Mouse (Mus musculus): ENCODE measurements around the gene Pom121.
A peak's percentile ranks its signal among the peaks of the same experiment; 100 is the strongest.
"Not testable (repeated sequence)": the region's sequence is repeated elsewhere in the genome, so short reads cannot be mapped to it uniquely, and the experiment has no call there.

Gene Pom121

DNA sequence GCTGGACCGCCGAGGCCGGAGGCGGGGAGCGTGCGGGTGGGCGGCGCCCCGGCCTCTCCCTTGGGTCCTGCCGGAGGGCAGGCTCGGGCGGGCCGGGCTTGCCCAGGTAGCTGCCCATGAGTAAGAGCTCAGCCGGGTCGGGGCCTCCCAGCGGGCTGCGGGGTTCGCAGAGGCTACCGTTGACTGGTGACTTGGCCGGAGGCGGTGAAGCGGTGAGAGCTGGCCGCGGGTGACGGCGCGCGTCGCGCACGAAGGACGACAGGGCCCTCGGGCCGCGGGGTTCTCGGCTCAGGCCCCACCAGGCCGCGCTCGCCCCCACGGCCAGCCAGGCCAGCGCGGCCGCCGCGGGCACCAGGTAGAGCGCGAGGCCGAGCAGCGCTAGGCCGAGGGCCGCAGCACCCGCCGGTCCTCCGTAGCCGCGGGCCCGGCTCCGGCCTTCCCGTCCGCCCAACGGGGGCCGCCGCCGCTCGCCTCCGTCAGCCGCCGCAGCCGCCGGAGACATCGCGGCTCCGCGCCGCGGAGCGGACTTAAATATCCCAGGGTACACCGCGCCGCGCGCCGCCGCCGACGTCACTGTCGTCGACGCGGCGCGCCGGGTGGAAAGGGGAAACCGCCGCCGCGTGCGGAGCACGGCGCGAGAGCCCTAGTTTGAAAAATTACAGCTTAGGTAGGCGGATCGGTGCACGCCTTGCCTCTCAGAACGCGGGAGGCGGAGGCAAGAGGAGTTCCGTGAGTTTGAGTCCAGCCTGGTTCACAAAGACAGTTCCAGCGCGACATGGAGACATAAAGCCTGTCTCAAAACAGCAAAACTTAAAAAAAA is at the start of gene Pom121:
Gene Pom121 (minus strand): TSS at position 543 of the 820 bp plus-strand sequence.
- DNase-seq (ENCODE audit: low spot score), result peak; percentile 53

DNA sequence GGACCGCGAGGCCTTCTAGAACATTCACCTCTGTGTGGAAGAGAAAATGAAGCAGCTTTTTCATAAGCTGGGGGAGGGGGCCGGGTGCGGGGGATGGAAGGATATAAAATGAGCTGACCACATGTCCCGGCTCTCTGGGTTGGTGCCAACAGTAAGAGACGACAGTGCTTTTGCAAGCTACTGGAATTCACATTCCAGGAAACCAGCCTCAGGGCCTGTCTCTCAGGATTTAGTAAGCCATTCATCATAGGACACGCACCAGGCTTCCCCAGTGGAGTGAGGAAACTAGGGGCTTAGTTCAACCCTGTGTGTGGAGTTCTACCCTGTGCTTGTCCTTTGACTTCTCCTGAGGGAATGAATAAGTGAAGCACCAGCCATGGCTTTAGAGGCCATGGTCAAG is 48.1 kb upstream of the Pom121 start:
- DNase-seq (ENCODE audit: low spot score), result no peak

DNA sequence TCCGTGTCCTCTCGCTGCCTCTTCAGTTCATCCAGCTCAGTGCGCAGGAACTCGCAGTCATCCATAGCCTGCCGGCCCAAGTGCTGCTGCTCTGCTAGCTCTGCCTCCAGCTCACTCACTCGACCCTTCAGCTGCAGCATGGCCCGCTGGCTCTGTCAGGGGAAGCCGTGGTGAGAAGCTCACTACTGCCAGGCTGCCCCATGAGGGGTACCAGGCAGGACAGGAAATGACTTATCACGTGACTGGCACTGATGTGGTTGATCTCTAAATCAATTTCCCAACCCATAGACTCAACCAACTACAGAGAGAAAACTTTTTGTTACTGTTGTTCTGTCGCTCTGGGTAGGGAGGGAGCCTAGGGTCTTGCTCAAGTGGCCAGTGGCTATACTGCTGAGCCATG is 40.7 kb upstream of the Pom121 start:
- DNase-seq (ENCODE audit: low spot score), result no peak

DNA sequence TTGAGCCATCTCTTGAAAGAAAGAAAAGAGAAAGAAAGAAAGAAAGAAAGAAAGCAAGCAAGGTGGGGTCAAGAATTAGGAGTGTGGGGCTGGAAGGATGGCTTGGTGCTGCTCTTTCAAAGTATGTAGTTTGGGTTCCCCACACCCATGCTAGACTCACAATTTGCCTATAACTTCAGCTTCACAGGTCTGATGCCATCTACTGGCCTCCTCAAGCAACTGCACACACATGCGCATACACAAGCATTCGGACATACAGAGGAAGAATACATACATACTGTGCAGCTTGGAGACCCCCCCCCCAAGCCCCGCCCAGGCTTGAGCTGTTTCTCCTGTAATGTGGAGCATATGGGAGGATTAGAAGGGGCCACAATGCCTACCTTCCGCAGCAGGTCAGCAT is 39.5 kb upstream of the Pom121 start:
- no peak for DNase-seq (ENCODE audit: low spot score)

DNA sequence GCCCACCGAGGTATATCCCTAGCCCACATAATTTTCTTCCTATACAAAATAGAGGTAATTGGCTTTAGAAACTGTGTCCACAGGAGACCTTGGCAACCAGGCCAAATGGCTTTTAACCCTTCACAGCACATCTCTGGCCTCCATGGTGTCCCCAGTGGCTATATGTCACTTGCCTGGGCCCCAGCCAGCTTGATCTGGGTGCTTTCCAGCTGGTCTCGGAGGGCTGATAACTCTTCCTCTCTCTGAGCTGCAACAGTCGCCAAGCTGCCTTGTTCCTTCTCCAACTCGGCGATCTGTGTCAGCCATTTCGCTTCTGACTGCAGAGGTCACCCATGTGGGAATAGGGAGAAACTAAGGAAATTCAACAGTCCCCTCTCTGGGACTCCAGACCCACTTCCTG is 36.8 kb upstream of the Pom121 start:
- DNase-seq (ENCODE audit: low spot score), result no peak

DNA sequence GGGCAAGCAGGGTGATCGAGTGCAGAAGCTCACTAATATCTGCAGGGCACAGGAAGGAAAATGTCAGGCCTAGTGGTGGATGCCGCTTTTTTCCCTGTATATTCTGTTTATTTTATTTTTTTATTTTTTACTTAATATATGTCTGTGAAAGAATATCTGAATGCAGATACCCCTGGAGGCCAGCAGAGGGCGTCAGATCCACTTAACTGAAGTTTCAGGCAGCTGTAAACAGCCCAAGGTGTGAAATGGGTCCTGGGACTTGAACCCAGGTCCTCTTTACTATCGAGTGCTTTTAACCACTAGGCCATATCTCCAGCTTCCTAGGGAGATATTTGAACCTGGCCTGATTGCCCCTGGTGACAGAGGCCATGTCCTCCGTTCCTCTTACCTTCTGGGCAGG is 34.4 kb upstream of the Pom121 start:
- DNase-seq (ENCODE audit: low spot score), result no peak

DNA sequence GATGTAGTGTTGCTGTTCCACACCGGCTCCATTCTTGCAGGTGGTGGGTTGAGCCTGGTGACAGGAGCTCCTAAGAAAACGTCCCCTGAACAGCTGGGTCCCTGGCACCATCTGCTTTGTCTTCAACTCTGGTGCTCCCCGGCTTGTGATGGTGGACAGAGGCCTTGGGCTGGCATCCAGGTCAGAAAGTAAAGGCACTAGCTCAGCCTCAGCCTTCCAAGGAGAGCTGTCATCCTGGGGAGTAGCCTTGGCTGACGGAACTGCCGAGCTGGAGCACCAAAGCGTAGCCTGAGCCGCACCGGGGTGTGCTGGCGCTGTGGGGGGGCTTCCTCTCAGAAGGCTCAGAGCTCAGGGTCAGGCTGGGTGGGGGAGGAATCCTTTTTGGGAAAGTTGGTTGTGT is 15.9 kb upstream of the Pom121 start:
- DNase-seq (ENCODE audit: low spot score), result no peak

DNA sequence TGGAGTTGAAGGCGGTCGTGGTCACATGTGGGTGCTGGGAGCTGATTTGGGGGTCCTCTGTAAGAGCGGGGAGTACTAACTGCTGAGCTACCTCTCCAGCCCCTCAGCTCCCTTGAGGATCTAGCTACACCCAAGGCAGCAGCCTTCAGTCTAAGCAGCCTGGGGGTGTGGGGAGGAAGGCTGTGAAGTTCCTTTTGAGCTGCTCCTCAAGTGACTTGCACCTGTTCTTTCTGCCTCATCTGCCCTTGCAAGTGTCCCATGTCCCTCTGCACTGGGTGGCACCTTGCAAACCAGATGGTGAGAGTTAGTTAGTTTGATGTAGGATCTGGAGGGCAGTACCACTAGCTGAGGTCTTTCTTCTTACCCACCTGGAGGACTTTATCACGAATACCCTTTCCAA is 13.8 kb upstream of the Pom121 start:
- no peak for DNase-seq (ENCODE audit: low spot score)

DNA sequence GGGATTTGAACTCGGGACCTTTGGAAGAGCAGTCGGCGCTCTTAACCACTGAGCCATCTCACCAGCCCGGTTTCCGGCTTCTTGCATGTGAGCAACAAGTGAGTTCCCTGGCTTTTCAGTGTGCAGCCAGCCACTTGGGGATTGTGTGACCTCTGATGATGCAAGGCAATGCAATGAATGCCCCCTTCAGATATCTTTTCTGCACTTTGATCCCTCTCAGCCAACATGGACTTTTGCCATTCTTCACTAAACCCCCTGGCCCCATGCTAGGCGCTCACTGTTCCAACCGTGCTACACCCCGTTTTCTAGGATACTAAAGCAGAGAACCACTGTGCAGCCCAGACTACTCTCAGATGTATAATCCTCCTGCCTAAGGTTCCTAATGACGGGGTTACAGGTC is 11.1 kb upstream of the Pom121 start:
- DNase-seq (ENCODE audit: low spot score), result no peak

DNA sequence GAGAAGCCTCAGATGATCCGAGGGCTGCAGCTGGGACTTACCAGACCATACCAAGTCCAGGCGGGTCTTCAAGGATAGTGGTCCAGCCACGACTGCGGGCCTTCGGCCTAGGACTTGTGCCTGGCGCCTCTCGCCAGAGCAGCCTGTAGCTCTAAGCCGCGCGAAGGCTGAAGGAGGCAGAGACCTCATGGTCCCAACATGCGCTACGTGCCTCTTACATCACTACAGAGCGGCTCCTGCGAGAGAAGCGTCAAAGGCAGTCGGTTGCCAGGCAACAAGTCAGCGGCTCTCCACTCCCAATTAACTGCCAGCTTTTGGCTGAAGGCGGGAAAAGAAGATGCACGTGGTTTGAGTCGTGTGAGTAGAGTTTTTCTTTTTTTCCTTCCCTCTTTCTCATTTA is 10.3 kb upstream of the Pom121 start:
- DNase-seq (ENCODE audit: low spot score), result peak; percentile 33

DNA sequence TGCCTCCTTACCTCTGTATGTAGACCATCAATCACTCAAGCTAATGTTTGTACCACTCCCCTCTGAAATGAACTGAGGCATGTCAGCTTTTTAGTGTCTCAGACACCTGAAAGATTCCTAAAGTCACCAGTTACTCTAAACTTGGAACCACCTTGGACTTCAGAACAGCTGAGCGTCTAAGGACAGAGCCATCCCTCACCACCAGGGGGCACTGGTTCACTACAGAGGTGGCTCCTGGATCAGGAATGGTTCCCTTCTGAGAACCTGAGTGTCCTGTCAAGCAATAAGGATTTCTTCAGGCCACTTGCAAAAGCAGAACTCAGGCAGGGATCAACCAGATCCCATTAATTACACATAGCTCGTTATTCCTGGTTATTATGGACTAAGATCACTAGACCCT is 5.9 kb upstream of the Pom121 start:
- DNase-seq (ENCODE audit: low spot score), result peak; percentile 65

DNA sequence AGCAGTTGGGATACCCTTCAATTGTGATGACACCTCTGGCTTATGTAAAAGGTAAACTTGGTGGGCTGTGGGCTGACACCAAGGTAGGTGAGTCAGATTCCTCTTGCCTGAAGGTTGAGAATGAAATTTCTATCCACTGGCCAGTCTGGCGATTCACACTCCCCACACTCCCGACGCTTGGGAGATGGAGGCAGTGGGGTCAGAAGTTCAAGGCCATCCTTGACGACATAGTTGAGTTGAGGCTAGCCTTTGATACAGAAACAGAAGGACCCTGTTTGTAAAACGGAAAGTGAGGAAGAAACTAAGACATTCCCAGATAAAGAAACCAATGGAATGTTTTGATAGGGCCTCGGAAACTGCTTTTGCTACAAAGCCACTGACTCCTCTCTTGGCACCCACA is 5.0 kb upstream of the Pom121 start:
- no peak for DNase-seq (ENCODE audit: low spot score)

DNA sequence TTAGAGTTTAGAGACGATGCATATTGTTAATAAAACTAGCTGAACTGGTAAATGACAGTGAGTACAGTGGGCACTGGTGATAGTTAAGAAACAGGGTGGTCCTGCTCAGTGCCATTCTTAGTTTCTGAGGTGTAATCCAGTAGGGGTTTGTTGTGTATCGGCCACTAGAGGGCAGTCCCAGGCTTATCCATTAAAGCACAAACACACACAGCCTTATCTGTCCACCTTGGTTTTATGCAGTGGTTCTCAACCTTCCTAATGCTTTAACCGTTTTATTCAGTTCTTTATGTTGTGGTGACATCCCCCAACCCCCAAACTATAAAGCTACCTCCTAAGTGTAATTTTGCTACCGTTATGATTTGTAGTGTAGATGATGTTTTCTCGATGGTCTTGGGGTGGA is 1.5 kb upstream of the Pom121 start:
- no peak for DNase-seq (ENCODE audit: low spot score)

DNA sequence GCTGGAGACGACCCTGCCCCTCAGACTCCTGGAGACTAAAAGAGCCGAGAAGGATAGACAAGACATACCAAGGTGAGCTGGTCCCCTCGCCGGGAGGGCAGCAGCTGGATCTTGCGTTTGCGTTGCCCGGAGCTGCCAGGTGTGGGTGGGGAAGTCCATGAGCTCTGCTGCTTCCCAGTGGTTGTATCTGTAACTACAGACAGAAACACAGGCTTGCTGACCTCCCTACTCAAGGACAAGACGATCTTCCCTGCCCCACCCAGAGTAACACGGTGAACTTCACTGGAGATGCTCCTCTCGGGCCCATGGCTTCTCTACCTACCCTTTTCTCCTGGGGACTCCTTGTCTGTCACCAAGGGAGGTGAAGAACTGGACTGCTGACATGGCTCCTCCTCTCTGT is 10.6 kb downstream of the Pom121 start:
- DNase-seq (ENCODE audit: low spot score), result no peak

DNA sequence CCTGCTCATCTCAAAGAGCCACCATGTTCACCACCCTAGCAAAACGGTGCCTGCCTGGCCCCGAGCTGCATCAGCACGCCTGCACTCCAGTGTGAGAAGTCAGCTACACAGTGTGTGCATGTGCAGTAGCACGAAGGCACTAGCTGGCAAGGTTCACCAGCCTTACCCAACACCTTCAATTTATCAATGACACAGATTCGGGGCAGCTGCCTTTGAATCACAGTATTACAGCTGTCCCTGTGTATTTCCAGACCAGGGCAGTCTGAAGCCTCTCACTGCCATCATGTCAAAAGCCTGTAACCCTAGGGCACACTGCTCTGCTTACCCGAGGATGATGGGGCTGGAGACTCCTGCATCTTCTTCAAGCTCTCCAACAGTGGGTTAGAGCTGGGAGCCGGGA is 11.6 kb downstream of the Pom121 start:
- DNase-seq (ENCODE audit: low spot score), result no peak

DNA sequence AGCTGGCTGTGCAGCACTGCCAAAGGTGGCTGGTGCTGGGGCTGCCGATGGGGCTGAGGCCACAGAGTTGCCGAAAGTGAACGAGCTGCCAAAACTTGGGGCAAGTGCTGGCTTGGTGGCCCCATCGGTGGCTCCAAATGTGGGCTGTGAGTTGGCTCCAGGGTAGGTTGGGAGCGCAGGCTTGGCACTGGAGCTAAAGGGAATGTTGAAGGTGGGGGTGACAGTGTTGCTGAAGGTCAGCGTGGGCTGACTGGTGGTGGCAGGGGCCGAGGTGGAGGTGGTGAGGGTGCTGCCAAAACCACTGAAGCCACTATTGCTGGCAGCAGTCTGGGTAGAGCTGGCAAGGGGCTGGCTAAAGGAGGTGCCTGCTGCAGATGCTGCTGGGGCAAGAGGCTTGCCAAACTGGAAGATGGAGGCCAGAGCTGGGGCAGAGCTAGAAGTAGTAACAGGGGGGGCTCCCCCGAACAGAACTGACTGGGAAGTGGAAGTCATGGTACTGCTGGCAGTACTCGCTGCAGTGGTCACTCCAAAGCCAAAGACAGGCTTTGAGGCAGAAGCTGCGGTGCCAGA is 12.9 kb downstream of the Pom121 start:
- DNase-seq (ENCODE audit: low spot score), result no peak

DNA sequence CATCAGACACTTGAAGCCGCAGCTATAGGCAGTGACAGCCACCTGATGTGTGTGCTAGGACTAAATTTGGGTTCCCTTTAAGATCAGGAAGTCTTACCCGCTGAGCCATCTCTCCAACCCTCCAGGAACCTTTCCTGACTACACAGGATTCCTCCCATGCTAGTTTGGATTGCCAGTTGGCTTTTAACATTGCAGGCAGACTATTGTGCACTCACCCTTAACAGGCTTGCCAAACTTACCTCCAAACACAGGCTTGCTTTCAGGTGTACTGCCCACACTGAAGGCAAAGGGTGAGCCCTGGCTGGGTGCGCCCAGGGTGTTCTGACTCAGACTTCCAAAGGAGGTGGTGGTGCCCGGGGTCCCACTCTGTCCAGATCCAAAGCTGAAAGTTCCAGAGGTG is 13.7 kb downstream of the Pom121 start:
- no peak for DNase-seq (ENCODE audit: low spot score)

DNA sequence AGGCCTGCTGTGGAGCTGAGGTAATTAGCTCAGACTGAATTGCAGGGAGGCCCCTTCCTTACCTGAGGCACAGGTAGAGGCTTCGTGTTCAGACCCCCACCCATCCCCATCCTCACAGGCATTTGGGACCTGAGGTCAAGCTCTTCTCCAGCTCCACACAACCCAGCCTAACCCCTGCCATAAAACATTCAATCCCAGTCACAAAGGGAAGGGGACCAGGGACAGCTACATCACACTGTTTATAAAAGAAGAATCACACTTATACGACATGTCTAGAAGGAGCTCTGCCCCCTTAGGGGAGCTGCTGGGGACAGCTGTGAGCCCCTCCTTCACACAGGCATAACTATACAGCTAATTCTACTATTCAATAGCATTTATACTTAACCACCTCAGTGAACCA is 18.0 kb downstream of the Pom121 start:
- DNase-seq (ENCODE audit: low spot score), result no peak

DNA sequence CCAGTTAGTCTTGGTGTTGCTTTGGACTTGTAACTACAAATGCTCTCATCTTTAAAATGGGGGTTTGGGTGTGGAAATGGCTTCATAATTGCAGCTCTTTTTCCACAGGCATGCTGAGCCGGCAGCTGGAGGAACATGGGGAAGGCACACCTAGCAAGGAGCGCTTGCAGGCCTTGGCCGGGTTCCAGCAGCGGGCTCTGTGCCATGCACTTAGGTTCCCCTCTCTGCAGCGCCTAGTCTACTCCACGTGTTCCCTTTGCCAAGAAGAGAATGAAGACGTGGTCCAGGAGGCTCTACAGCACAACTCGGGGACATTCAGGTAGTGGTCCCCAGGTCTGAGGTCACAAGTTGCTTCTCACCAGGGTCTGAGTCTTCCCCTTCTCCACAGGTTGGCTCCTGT is 19.2 kb downstream of the Pom121 start:
- DNase-seq (ENCODE audit: low spot score), result no peak

DNA sequence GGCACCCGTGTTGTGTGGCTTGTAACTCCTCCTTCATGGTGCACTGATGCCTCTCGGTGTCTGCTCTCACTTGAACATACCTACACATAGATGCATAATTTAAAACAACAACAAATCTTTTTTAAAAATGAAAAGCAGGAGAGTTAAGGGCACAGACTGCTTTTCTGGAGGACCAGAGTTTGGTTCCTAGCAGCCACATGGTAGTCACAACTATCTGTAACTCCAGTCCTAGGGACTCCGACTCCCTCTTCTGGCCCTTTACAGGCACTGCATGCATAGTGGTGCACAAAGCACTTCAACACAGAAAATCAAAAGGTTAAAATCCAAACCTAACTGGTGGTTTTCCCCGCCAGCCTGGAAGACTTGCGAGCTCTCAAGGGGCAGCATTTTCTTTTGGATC is 20.7 kb downstream of the Pom121 start:
- DNase-seq (ENCODE audit: low spot score), result no peak

DNA sequence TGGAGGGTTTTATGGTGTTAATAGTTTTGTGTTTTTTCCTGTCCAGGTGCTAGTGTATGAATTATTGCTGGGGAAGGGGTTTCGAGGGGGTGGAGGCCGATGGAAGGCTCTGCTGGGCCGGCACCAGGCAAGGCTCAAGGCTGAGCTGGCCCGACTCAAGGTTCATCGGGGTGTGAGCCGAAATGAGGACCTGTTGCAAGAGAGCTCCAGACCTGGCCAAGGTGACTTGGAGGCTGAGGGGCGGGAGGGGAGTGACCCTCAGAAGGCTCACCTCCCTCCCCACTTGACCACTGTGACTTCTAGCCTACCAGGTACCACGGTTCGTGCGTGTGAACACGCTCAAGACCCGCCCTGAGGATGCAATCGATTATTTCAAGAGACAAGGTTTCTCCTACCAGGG is 23.2 kb downstream of the Pom121 start:
- no peak for DNase-seq (ENCODE audit: low spot score)

DNA sequence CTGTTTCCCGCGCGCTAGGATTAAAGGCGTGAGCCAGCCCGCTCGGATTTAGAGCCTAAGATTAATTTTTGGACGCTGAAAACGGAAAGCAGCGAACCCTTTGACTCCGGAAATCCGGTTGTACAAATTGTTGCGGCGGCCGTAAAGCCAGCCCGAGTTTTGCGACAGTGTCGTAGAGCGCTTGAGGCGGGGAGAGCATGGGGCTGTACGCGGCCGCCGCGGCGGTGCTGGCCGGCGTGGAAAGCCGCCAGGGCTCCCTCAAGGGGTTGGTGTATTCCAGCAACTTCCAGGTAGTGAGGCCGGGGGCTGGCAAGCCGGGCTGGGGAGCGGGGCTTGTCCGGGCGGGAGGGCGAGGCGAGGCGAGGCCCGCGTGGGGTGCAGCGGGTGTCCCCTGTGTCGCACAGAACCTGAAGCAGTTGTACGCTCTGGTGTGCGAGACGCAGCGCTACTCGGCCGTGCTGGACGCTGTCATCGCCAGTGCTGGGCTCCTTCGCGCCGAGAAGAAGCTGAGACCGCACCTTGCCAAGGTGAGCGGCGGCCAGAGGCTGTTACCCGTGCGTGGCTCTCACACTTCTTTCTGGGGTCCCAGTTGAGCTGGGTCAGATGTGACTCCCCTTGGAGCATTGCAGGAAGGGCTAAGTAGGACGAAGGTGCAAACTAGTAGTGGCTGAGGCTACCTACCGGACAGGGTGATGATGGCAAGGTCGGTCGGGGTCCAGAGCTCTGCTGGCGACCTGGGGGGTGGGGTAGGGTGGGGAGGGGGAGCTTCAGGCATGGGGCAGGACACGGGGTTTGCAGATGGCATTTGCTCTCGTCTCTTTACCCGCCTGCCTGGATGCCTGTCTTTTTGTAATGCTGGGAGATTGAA is 24.3 kb downstream of the Pom121 start, which contains the start of gene Nsun5:
Gene Nsun5 (plus strand): TSS at position 167 of the 868 bp plus-strand sequence.
- DNase-seq (ENCODE audit: low spot score), result peak; percentile 77

DNA sequence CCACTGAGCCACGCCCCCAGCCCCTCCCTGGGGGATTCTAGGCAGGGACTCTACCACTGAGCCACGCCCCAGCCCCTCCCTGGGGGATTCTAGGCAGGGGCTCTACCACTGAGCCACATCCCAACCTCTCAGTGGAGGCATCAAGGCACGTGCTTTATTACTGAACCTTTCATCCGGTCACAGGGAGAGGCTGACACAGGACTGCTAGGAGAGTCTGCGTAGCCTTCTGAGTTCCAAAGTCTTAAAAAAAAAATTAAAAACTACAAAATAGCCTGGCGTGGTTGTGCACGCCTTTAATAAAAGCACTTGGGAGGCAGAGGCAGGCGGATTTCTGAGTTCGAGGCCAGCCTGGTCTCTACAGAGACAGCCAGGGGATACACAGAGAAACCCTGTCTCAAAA is 25.1 kb downstream of the Pom121 start:
- DNase-seq (ENCODE audit: low spot score), result not testable (repeated sequence)
